Mouse (Mus musculus) brain, embryonic 18.5 days (tissue): ENCODE measurements around the gene Olfr150.
"Not testable (repeated sequence)": the region's sequence is repeated elsewhere in the genome, so short reads cannot be mapped to it uniquely, and the experiment has no call there.

ENCODE experiments used
- DNase-seq: peaks from one replicate; pipeline ENCODE4 v3.0.0-alpha.2; 2012; ENCODE audit warnings: low read depth, low spot score

The Olfr150 gene

GRCm38 (mm10) chr9:39730678-39731077, at the start of gene Olfr150:
TSS of gene Olfr150 (plus strand) at chr9:39730978.
- no peak for DNase-seq

GRCm38 (mm10) chr9:39701123-39701522, 29.7 kb upstream of the Olfr150 start:
- not testable (repeated sequence) for DNase-seq

- DNase-seq, result no peak
Observed at GRCm38 (mm10) chr9:39707017-39707416, 23.8 kb upstream of the Olfr150 start, which contains the start of gene Olfr149. TSS of gene Olfr149 (minus strand) at chr9:39707117.

GRCm38 (mm10) chr9:39708958-39709357, 21.8 kb upstream of the Olfr150 start:
- no peak for DNase-seq

DNA sequence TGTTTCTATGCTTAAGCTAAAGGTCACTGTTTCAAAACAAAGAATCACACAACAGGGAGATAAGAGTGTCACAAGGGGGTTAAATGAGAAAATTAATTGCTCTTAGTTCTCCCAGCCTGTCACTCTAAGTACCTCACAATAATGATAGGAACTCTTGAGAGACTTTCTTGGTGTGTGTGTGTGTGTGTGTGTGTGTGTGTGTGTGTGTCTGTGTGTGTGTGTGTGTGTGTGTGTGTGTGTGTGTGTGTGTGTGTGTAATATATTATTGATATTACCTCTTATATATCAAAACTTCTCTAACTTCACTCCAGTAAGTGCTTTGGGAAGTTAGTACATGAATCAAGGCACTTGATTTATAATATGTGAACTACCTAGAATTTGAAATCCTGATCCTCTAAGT, 19.7 kb upstream of the Olfr150 start, which contains the start of gene Olfr965:
Gene Olfr965 (plus strand): TSS at position 301 of the 400 bp plus-strand sequence.
- DNase-seq, result no peak

DNA sequence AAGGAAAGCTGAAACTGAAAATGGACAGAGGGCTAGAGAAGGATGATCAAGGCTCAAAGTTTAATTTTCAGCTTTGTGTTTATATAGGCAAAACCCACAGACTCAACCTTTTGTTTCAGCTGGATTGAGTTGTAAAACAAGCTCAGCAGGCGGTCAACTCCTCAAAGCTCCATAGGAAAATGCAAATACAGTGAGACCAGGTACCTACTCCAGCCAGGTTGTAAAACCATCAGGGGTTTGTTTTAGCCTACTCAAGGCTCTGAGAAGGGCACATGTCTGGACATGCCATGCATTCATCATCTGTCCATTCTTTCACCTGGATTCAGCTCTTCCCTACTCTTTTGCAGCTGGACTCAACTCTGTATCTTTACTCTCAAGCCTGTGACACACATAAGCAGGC, 10.0 kb downstream of the Olfr150 start:
- DNase-seq, result no peak

DNA sequence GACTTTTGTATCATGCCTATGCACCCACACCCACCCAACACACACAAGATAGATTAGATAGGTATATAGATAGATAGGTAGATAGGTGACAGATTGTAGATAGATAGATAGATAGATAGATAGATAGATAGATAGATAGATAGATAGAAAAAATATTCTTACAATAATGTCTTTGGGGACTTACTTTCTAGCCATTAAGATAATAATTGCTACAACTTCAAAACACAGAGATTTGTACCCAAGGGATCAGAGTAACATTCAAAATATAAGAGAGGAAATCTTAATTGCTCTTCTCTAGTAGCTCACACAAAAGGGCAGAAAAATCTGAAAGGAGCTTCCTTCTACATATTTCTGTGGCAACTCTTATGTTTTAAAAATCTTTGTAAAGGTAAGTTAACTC, 15.2 kb downstream of the Olfr150 start, which contains the start of gene Olfr967:
Gene Olfr967 (plus strand): TSS at position 301 of the 400 bp plus-strand sequence.
- DNase-seq, result no peak

GRCm38 (mm10) chr9:39746428-39746827, 15.7 kb downstream of the Olfr150 start:
- no peak for DNase-seq

- no peak for DNase-seq
Observed at GRCm38 (mm10) chr9:39783153-39783552, 52.4 kb downstream of the Olfr150 start, which contains the start of gene Olfr968. TSS of gene Olfr968 (minus strand) at chr9:39783253.
